Mouse (Mus musculus): ENCODE results near the gene Gm21820.
"Not testable (repeated sequence)": the region's sequence is repeated elsewhere in the genome, so short reads cannot be mapped to it uniquely, and the experiment has no call there.

The Gm21820 gene

GRCm38 (mm10) chrY:5249341-5249740, at the start of gene Gm21820:
Gm21820 (minus strand) TSS chrY:5249441.
- not testable (repeated sequence) for DNase-seq

Measured in cerebellum, adult 8-10 months (tissue).